Mouse (Mus musculus) forebrain, postnatal 0 days (tissue): ENCODE data around the gene Ssh2. TPM values are rescaled to one million over a fixed set of nuclear protein-coding genes. Genes with fewer than 3 reads are reported as not detected.

Experiments used
- ATAC-seq: fragments of 200-750 bp; cut with Nextera tagmentation; 2 replicates; pipeline ENCODE4 v1.8.0; 2017; ENCODE audit warnings: mild to moderate bottlenecking, moderate library complexity
- DNase-seq: peaks from one replicate; pipeline ENCODE4 v3.0.0-alpha.2; 2015
- H3K27ac ChIP-seq: fragments of 300-500 bp; sonication (generic); 2 replicates; pipeline ENCODE4 v1.5.1; 2014; ENCODE audit warnings: low read depth, mild to moderate bottlenecking, antibody characterized with exemption, low read length, moderate library complexity, mixed read lengths
- H3K27me3 ChIP-seq: fragments of 300-500 bp; sonication (generic); 2 replicates; pipeline ENCODE4 v1.6.1; 2014; ENCODE audit warnings: mild to moderate bottlenecking, low read length, mixed read lengths; ENCODE audit not compliant: insufficient read depth
- H3K36me3 ChIP-seq: fragments of 300-500 bp; sonication (generic); 2 replicates; pipeline ENCODE4 v1.6.1; 2014; ENCODE audit warnings: mild to moderate bottlenecking, moderate library complexity; ENCODE audit not compliant: insufficient read depth
- H3K4me1 ChIP-seq: fragments of 300-500 bp; sonication (generic); 2 replicates; pipeline ENCODE4 v1.6.1; 2014; ENCODE audit warnings: antibody characterized with exemption; ENCODE audit not compliant: insufficient read depth
- H3K4me2 ChIP-seq: fragments of 300-500 bp; sonication (generic); 2 replicates; pipeline ENCODE4 v1.6.1; 2014; ENCODE audit warnings: low read depth, mild to moderate bottlenecking, moderate library complexity
- H3K4me3 ChIP-seq: fragments of 300-500 bp; sonication (generic); 2 replicates; pipeline ENCODE4 v1.5.1; 2014; ENCODE audit warnings: low read depth, low read length, mixed read lengths
- H3K9ac ChIP-seq: fragments of 300-500 bp; sonication (generic); 2 replicates; pipeline ENCODE4 v1.6.1; 2014; ENCODE audit warnings: mild to moderate bottlenecking
- H3K9me3 ChIP-seq: fragments of 300-500 bp; sonication (generic); 2 replicates; pipeline ENCODE4 v1.6.1; 2016; ENCODE audit warnings: low read length
- CTCF ChIP-seq: sonication (generic); IDR thresholded peaks from 2 replicates; pipeline ENCODE4 v1.5.1; 2016; ENCODE audit warnings: antibody characterized with exemption, control low read depth, low read depth
- WGBS: fragments of 180-500 bp; shearing (Covaris S2); extraction: QIAGEN DNeasy Blood & Tissue Kit; methylation state at CpG from one replicate; pipeline ENCODE4 v1.1.7; 2014; 5-methylcytosine and 5-hydroxymethylcytosine counted together
- polyA plus RNA-seq: library from polyadenylated mRNA; unstranded; fragments of >200 nt; fragmentation: Nextera tagmentation; extraction: Ambion mirVana; gene quantifications from 2 replicates; pipeline ENCODE4 v1.2.1, GENCODE M21; 2015
- total RNA-seq: library from RNA; depleted of rRNA; stranded (reverse); fragments of >200 nt; gene quantifications from 2 replicates; pipeline ENCODE4 v1.2.3, GENCODE M21; 2014

The Ssh2 gene
- total and polyA plus RNA-seq, 2 experiments from 2014 or later = 12.7 to 40.2 TPM

- ATAC-seq (no peak), DNase-seq (no peak)
- Histone ChIP-seq H3K9ac (no peak overlapping the region), H3K4me2 (no peak overlapping the region), H3K36me3 (peaks cover 18% of the 10 kb centered on the region), H3K4me3 (no peak overlapping the region), H3K9me3 (no peaks in the 10 kb centered on the region), H3K4me1 (no peaks in the 10 kb centered on the region), H3K27ac (no peak overlapping the region), H3K27me3 (no peaks in the 10 kb centered on the region)
- 84% methylated on average over 4 of the region's 4 CpGs for WGBS
- no peak for TF ChIP-seq CTCF
These were observed 207.2 kb downstream of the Ssh2 start for GRCm38 (mm10) chr11:77423175-77423859.

GRCm38 (mm10) chr11:77428446-77428845, 212.4 kb downstream of the Ssh2 start:
- H3K4me1 ChIP-seq = no peaks in the 10 kb centered on the region
- H3K9ac ChIP-seq = no peak overlapping the region
- H3K4me3 ChIP-seq = no peak overlapping the region
- no peaks in the 10 kb centered on the region for H3K9me3 ChIP-seq
- no peak for ATAC-seq
- H3K4me2 ChIP-seq = no peak overlapping the region
- H3K27ac ChIP-seq = no peak overlapping the region
- H3K27me3 ChIP-seq = no peaks in the 10 kb centered on the region
- 71% methylated on average over 1 of the region's 1 CpGs for WGBS
- TF ChIP-seq CTCF = no peak
- peak; percentile 10 for DNase-seq
- peaks cover 16% of the 10 kb centered on the region for H3K36me3 ChIP-seq

GRCm38 (mm10) chr11:77437026-77437425, 220.9 kb downstream of the Ssh2 start:
- TF ChIP-seq CTCF = no peak
- no peaks in the 10 kb centered on the region for H3K9me3 ChIP-seq
- DNase-seq (no peak), ATAC-seq (no peak)
- H3K4me1 ChIP-seq = no peaks in the 10 kb centered on the region
- no peak overlapping the region for H3K4me2 ChIP-seq
- H3K27me3 ChIP-seq = no peaks in the 10 kb centered on the region
- 85% methylated on average over 2 of the region's 2 CpGs for WGBS
- no peak overlapping the region for H3K4me3 ChIP-seq
- no peak overlapping the region for H3K9ac ChIP-seq
- no peak overlapping the region for H3K27ac ChIP-seq
- peaks cover 35% of the 10 kb centered on the region for H3K36me3 ChIP-seq

- peaks cover 35% of the 10 kb centered on the region for H3K36me3 ChIP-seq
- no peak overlapping the region for H3K9ac ChIP-seq
- WGBS = 77% methylated on average over 9 of the region's 9 CpGs
- H3K27me3 ChIP-seq = no peaks in the 10 kb centered on the region
- H3K27ac ChIP-seq = no peak overlapping the region
- ATAC-seq (no peak), DNase-seq (no peak)
- no peaks in the 10 kb centered on the region for H3K9me3 ChIP-seq
- no peak overlapping the region for H3K4me2 ChIP-seq
- H3K4me3 ChIP-seq = no peak overlapping the region
- H3K4me1 ChIP-seq = no peaks in the 10 kb centered on the region
- no peak for TF ChIP-seq CTCF
These were observed 224.0 kb downstream of the Ssh2 start for GRCm38 (mm10) chr11:77440081-77440480.

- WGBS = 88% methylated on average over 8 of the region's 8 CpGs
- H3K9me3 ChIP-seq = no peaks in the 10 kb centered on the region
- H3K9ac ChIP-seq = no peak overlapping the region
- DNase-seq (no peak), ATAC-seq (no peak)
- TF ChIP-seq CTCF = no peak
- no peaks in the 10 kb centered on the region for H3K4me1 ChIP-seq
- H3K4me3 ChIP-seq = no peak overlapping the region
- no peaks in the 10 kb centered on the region for H3K27me3 ChIP-seq
- H3K4me2 ChIP-seq = no peak overlapping the region
- H3K27ac ChIP-seq = no peak overlapping the region
- peaks cover 35% of the 10 kb centered on the region for H3K36me3 ChIP-seq
These were observed 224.9 kb downstream of the Ssh2 start for GRCm38 (mm10) chr11:77441020-77441419.

GRCm38 (mm10) chr11:77442186-77443170, 226.4 kb downstream of the Ssh2 start:
- Histone ChIP-seq H3K4me1 (no peaks in the 10 kb centered on the region), H3K36me3 (peaks cover 33% of the 10 kb centered on the region), H3K27ac (no peak overlapping the region), H3K4me3 (no peak overlapping the region), H3K9me3 (no peaks in the 10 kb centered on the region), H3K27me3 (no peaks in the 10 kb centered on the region), H3K9ac (no peak overlapping the region), H3K4me2 (no peak overlapping the region)
- no peak for DNase-seq
- TF ChIP-seq CTCF = no peak
- WGBS = 81% methylated on average over 7 of the region's 7 CpGs
- no peak for ATAC-seq

GRCm38 (mm10) chr11:77444939-77445338, 228.9 kb downstream of the Ssh2 start:
- TF ChIP-seq CTCF = no peak
- ATAC-seq (no peak), DNase-seq (no peak)
- no peak overlapping the region for H3K9ac ChIP-seq
- H3K27me3 ChIP-seq = no peaks in the 10 kb centered on the region
- H3K4me1 ChIP-seq = no peaks in the 10 kb centered on the region
- H3K4me3 ChIP-seq = no peak overlapping the region
- no peaks in the 10 kb centered on the region for H3K9me3 ChIP-seq
- H3K36me3 ChIP-seq = peaks cover 20% of the 10 kb centered on the region
- WGBS = 68% methylated on average over 2 of the region's 2 CpGs
- no peak overlapping the region for H3K4me2 ChIP-seq
- no peak overlapping the region for H3K27ac ChIP-seq
